Mouse (Mus musculus): ENCODE measurements around the gene Tent5d. TPM values are rescaled to one million over a fixed set of nuclear protein-coding genes. Genes with fewer than 3 reads are reported as not detected.
A peak's percentile ranks its signal among the peaks of the same experiment; 100 is the strongest.

Gene Tent5d
- total and polyA plus RNA-seq, 2 experiments from 2014 or later, result 0.17 TPM; not detected in 1

DNA sequence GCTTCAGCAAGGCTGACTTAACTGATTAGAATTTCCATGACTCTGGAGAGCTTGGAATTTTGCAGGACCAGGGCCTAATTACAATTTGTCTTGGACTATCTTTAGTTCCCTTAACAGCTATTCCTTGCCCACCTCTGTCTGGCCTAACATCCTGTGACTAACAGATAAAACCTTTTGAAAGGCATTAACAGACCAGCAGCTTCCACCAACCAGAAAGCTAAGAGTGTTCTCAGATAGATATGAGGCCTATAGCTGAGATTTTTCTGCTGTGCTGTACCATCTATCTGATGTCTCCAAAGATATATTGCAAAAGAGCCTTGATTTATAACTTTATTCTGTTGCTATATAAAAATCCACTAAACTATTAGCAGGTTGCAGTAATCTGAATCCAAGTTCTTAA, 19.7 kb downstream of the Tent5d start:
- Histone ChIP-seq H3K4me3 (ENCODE audit: low read depth, low read length) (no peak overlapping the region), H3K4me2 (ENCODE audit: low read depth, low read length, poor library complexity, severe bottlenecking) (no peak overlapping the region), H3K27ac (ENCODE audit: low read depth, low read length) (no peak overlapping the region), H3K27me3 (ENCODE audit: insufficient read depth, low read length) (no peaks in the 10 kb centered on the region), H3K9me3 (ENCODE audit: low read length) (no peaks in the 10 kb centered on the region), H3K36me3 (ENCODE audit: insufficient read depth, low read length) (no peaks in the 10 kb centered on the region), H3K4me1 (ENCODE audit: insufficient read depth, low read length) (no peaks in the 10 kb centered on the region), H3K9ac (replicated peaks; ENCODE audit: low read length, poor library complexity, severe bottlenecking) (no peak overlapping the region)
- DNase-seq (ENCODE audit: low spot score), result no peak
- no peak for ATAC-seq (ENCODE audit: low FRiP score)
- TF ChIP-seq CTCF (IDR thresholded peaks at IDR 0.05), result no peak

DNA sequence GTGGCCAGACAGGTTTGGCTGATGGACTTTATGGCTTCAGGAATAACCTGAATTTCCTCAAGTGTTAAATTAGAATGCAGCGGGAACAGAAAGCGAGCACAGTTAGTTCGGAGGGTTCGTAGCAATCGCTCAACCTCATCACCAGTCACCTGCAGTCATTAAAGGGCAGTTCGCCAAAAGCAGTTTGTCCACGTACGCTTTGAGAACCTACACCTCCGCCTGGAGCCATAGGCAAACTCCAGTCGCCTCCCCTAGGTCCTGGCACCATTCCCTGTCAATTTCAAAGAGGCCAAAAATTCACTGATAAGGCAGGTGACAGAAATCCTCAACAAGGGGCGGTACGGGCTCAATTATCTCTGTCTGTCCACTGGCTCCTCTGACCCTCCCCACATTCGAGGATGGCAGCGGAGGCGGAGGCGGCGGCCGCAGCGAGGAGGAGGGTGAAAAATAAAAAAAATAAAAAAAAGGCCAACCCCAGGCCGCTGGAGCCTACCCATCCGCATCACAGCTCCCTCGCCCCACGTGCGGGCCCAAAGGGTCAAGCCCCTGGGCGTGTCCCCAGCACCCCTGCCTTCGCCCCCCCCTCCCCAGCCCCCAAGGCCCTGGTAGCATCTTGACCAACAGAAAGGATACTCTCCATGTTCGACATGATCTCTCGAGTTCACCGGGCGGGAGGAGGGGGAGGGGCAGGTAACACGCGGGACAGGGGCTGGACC, 23.3 kb downstream of the Tent5d start:
- 19% methylated on average over 28 of the region's 32 CpGs for WGBS
- ATAC-seq (ENCODE audit: low FRiP score), result peak; percentile 77
- Histone ChIP-seq H3K36me3 (ENCODE audit: insufficient read depth, low read length) (no peaks in the 10 kb centered on the region), H3K27ac (ENCODE audit: low read depth, low read length) (peak overlapping the region; percentile 26; the same call in 1 of the 2 replicates), H3K4me3 (ENCODE audit: low read depth, low read length) (peak overlapping the region; percentile 53), H3K27me3 (ENCODE audit: insufficient read depth, low read length) (no peaks in the 10 kb centered on the region), H3K4me2 (ENCODE audit: low read depth, low read length, poor library complexity, severe bottlenecking) (peak overlapping the region; percentile 50), H3K9ac (replicated peaks; ENCODE audit: low read length, poor library complexity, severe bottlenecking) (peak overlapping the region; percentile 73), H3K4me1 (ENCODE audit: insufficient read depth, low read length) (no peaks in the 10 kb centered on the region), H3K9me3 (ENCODE audit: low read length) (no peaks in the 10 kb centered on the region)
- DNase-seq (ENCODE audit: low spot score), result peak; percentile 37
- TF ChIP-seq CTCF (IDR thresholded peaks at IDR 0.05), result no peak

DNA sequence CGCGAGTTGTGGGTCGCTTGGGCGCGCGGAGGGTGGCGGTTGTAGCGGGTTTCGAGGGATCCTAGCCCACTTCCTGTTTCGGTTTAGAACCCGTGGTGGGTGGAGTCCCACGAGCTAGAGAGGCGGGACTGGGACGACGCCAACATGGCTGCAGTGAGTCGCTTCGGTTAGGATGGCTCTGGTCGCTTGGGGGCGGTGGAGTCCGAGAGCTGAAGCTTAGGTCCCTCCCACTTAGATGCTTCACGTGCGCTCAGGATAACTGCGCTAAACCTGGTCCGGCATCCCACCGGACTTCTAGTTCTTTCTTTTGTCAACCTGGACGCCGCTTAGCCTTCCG, 23.8 kb downstream of the Tent5d start, which contains the start of gene 2610002M06Rik:
2610002M06Rik (minus strand) TSS at position 117 of the 337 bp plus-strand sequence.
- Histone ChIP-seq H3K27me3 (ENCODE audit: insufficient read depth, low read length) (no peaks in the 10 kb centered on the region), H3K4me1 (ENCODE audit: insufficient read depth, low read length) (no peaks in the 10 kb centered on the region), H3K9ac (replicated peaks; ENCODE audit: low read length, poor library complexity, severe bottlenecking) (peak within 1 kb of the TSS; percentile 73), H3K36me3 (ENCODE audit: insufficient read depth, low read length) (no peaks in the 10 kb centered on the region), H3K4me3 (ENCODE audit: low read depth, low read length) (peak within 1 kb of the TSS; percentile 53), H3K27ac (ENCODE audit: low read depth, low read length) (peak within 1 kb of the TSS; percentile 26; the same call in 1 of the 2 replicates), H3K4me2 (ENCODE audit: low read depth, low read length, poor library complexity, severe bottlenecking) (peak within 1 kb of the TSS; percentile 50), H3K9me3 (ENCODE audit: low read length) (no peaks in the 10 kb centered on the region)
- peak; percentile 95 for DNase-seq (ENCODE audit: low spot score)
- 21% methylated on average over 25 of the region's 28 CpGs for WGBS
- TF ChIP-seq CTCF (IDR thresholded peaks at IDR 0.05), result peak; percentile 77
- peak; percentile 99 for ATAC-seq (ENCODE audit: low FRiP score)

DNA sequence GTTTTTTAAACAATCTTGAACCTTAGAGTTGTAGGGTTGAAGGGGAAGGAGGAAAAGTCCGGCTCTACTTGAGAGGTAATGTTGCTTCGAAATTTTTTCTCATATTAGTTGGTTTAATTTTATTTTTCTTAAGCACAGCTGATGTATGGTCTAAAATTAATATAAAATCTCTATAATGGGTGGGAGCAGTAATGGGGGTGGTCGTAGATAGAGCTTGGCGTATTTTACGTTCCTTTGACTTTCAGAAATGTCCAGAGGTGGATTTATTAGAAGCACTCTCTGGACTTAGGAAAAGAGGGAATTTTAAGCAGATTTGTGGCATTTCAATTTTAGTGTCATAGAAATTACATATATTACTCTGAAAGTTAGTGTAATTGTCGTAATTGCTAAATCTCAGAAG, 24.3 kb downstream of the Tent5d start:
- Histone ChIP-seq H3K4me2 (ENCODE audit: low read depth, low read length, poor library complexity, severe bottlenecking) (peak overlapping the region; percentile 50; the same call in 1 of the 2 replicates), H3K27ac (ENCODE audit: low read depth, low read length) (no peak overlapping the region), H3K36me3 (ENCODE audit: insufficient read depth, low read length) (no peaks in the 10 kb centered on the region), H3K4me1 (ENCODE audit: insufficient read depth, low read length) (no peaks in the 10 kb centered on the region), H3K9me3 (ENCODE audit: low read length) (no peaks in the 10 kb centered on the region), H3K4me3 (ENCODE audit: low read depth, low read length) (no peak overlapping the region), H3K27me3 (ENCODE audit: insufficient read depth, low read length) (no peaks in the 10 kb centered on the region), H3K9ac (replicated peaks; ENCODE audit: low read length, poor library complexity, severe bottlenecking) (no peak overlapping the region)
- DNase-seq (ENCODE audit: low spot score) (no peak), ATAC-seq (ENCODE audit: low FRiP score) (no peak)
- no peak for TF ChIP-seq CTCF (IDR thresholded peaks at IDR 0.05)
- 88% methylated on average over 6 of the region's 6 CpGs for WGBS

DNA sequence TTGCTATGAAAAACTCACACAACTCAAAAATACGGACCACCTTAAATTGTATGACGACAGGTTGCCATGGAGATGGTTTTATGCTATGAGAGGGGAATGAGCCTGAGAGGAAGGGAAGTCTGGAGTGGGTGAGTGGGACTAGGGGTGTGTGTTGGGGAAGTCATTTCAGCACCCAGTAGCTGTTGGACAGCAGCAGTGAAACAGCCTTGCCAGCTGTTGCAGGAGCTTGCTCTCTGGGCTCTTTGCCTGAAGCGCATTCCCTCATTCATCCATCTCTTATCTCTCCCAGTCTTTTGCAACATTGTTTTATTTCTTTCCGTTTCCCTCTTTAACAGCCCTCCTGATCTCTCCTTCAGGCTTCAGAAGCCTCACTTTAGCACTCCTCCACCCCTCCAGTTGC, 65.8 kb downstream of the Tent5d start:
- peak overlapping the region; percentile 20; the same call in 1 of the 2 replicates for H3K4me2 ChIP-seq (ENCODE audit: low read depth, low read length, poor library complexity, severe bottlenecking)
- ATAC-seq (ENCODE audit: low FRiP score) (no peak), DNase-seq (ENCODE audit: low spot score) (no peak)
- no peaks in the 10 kb centered on the region for H3K4me1 ChIP-seq (ENCODE audit: insufficient read depth, low read length)
- no peak for TF ChIP-seq CTCF (IDR thresholded peaks at IDR 0.05)
- H3K9me3 ChIP-seq (ENCODE audit: low read length), result no peaks in the 10 kb centered on the region
- H3K36me3 ChIP-seq (ENCODE audit: insufficient read depth, low read length), result no peaks in the 10 kb centered on the region
- no peak overlapping the region for H3K4me3 ChIP-seq (ENCODE audit: low read depth, low read length)
- H3K9ac ChIP-seq (replicated peaks; ENCODE audit: low read length, poor library complexity, severe bottlenecking), result no peak overlapping the region
- 33% methylated on average over 4 of the region's 4 CpGs for WGBS
- no peaks in the 10 kb centered on the region for H3K27me3 ChIP-seq (ENCODE audit: insufficient read depth, low read length)
- H3K27ac ChIP-seq (ENCODE audit: low read depth, low read length), result no peak overlapping the region

Other genes with a start within 250 kb of the Tent5d start
- gene Tbx22, start 124.6 kb upstream of the Tent5d start, total RNA-seq (2014; rRNA removed), result not detected in 2 replicates
- 0.07 and 0.10 TPM in 2 replicates for gene Tbx22, start 124.6 kb upstream of the Tent5d start, polyA plus RNA-seq (2015; fragmentation: Nextera tagmentation; extraction: Ambion mirVana)
- gene 2610002M06Rik, start 23.7 kb downstream of the Tent5d start, total RNA-seq (2014; rRNA removed), result 31.7 and 37.1 TPM in 2 replicates
- 17.5 and 17.9 TPM in 2 replicates for gene 2610002M06Rik, start 23.7 kb downstream of the Tent5d start, polyA plus RNA-seq (2015; fragmentation: Nextera tagmentation; extraction: Ambion mirVana)
- not detected in 2 replicates for gene Gm732, start 155.9 kb downstream of the Tent5d start, total RNA-seq (2014; rRNA removed)
- gene Gm732, start 155.9 kb downstream of the Tent5d start, polyA plus RNA-seq (2015; fragmentation: Nextera tagmentation; extraction: Ambion mirVana), result not detected in 2 replicates